Mouse (Mus musculus) spleen, adult 2 months (tissue): ENCODE data around the gene Parvg.

ENCODE experiments used
- CTCF ChIP-seq: fragments of 200-500 bp; IDR thresholded peaks from 2 replicates; pipeline ENCODE4 v1.5.1; 2011; ENCODE audit warnings: mild to moderate bottlenecking, inconsistent platforms; ENCODE audit not compliant: insufficient read depth, insufficient read length, insufficient replicate concordance; ENCODE audit errors: extremely low read depth
- POLR2A ChIP-seq: fragments of 200-500 bp; IDR thresholded peaks from 2 replicates; pipeline ENCODE4 v1.6.1; 2011; ENCODE audit warnings: low read depth, low read length, inconsistent platforms

DNA sequence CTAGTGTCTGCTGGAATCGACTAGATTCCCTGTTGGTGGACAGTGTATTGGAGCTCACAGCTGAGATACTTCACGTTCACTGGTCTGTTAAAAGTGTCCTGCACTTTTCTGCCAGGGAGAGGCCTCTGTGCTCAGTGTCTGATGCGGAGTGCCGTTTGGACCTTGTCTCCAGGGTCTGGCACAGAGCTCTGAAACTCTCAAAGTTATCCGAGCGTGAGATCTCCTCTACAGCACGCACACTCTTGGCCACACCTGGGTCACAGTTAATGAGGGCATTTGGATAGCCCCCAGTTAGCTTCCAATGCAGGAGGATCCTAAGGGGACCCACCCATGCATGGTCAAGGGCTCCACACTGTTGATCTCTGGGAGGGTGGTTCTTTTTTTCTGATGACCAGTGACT lies 45.7 kb upstream of the Parvg start:
- TF ChIP-seq CTCF, result no peak
- no peak for TF ChIP-seq POLR2A
